Mouse (Mus musculus): ENCODE measurements at regions not wholly inside any gene's neighbourhood (a gene's known extent, or its start where the extent isn't known, plus 50 kb on each side); places are given as distances from the start of the nearest gene placed in this dataset.

GRCm38 (mm10) chr9:6608428-6609283 is 339.0 kb upstream of the Ddi1 start:
- DNase-seq (ENCODE audit: low spot score) = no peak

Data from left cerebral cortex, adult 11 months (tissue).